Mouse (Mus musculus): ENCODE results near the gene Scrt2.

- TF ChIP-seq EP300 (IDR thresholded peaks at IDR 0.05): no peak
- no peak for TF ChIP-seq CTCF (IDR thresholded peaks at IDR 0.05)
Measured at GRCm38 (mm10) chr2:152094856-152095545, 13.7 kb downstream of the Scrt2 start.
